Mouse (Mus musculus): ENCODE data around the gene Med28. TPM values are rescaled to one million over a fixed set of nuclear protein-coding genes. Genes with fewer than 3 reads are reported as not detected.

The Med28 gene
- polyA plus RNA-seq, 1 experiment from 2014 or later = 192 TPM

DNA sequence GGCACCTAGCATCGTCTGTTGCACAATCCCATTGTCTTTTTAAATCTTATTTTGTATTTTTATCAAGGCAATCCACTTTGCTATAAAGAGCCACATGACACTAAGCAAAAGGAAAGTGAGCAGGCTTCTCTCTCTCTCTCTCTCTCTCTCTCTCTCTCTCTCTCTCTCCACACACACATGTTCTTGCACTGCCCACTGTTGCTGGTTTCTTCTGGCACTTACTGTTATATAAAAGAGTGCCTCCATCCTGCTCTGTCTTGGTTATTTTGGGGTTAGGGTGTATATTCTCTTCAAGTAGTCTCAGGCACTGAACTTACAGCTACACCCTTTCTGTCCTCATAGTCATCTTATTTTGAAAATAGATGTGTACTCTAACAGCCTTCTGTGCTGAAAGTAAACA, 29.6 kb downstream of the Med28 start:
- H3K27ac ChIP-seq (ENCODE audit: low read depth, low read length) = no peak overlapping the region
- H3K36me3 ChIP-seq (ENCODE audit: control insufficient read depth, insufficient read depth, low read length) = no peaks in the 10 kb centered on the region
- 83% methylated on average over 1 of the region's 1 CpGs for WGBS (ENCODE audit: insufficient replicate concordance)
- no peak overlapping the region for H3K4me2 ChIP-seq
- no peaks in the 10 kb centered on the region for H3K4me1 ChIP-seq (ENCODE audit: control insufficient read depth, insufficient read depth, low read length)
- H3K4me3 ChIP-seq (ENCODE audit: low read depth, low read length) = no peak overlapping the region
- H3K9me3 ChIP-seq (replicated peaks; ENCODE audit: control insufficient read depth, low read length) = no peaks in the 10 kb centered on the region
- no peaks in the 10 kb centered on the region for H3K27me3 ChIP-seq (ENCODE audit: control insufficient read depth, insufficient read depth, low read length)
- no peak overlapping the region for H3K9ac ChIP-seq (ENCODE audit: low read depth, low read length)
- ATAC-seq (replicated peaks; ENCODE audit: insufficient number of reproducible peaks, low FRiP score, low TSS enrichment) = no peak

DNA sequence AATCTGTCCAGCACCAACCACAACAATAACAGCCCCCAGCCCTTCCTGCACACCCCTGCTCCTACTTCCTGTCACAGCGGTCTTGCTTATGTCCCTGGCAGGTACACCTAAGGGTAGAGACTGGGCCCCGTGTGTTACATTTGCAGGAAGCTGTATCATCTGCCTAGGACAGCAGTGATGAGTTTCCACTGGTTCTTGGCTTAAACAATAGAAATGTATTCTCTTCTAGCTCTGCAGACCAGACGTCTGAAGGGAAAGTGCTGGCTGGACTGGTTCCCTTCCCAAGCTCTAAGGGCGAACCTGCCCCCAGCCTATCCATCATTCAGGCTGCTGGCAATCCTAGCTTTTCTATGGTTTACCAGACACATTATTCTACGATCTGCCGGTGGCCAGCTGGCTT, 44.0 kb downstream of the Med28 start:
- Histone ChIP-seq H3K27me3 (ENCODE audit: control insufficient read depth, insufficient read depth, low read length) (no peaks in the 10 kb centered on the region), H3K36me3 (ENCODE audit: control insufficient read depth, insufficient read depth, low read length) (no peaks in the 10 kb centered on the region), H3K4me2 (no peak overlapping the region), H3K27ac (ENCODE audit: low read depth, low read length) (no peak overlapping the region), H3K9ac (ENCODE audit: low read depth, low read length) (no peak overlapping the region), H3K4me1 (ENCODE audit: control insufficient read depth, insufficient read depth, low read length) (no peaks in the 10 kb centered on the region), H3K4me3 (ENCODE audit: low read depth, low read length) (no peak overlapping the region), H3K9me3 (replicated peaks; ENCODE audit: control insufficient read depth, low read length) (no peaks in the 10 kb centered on the region)
- WGBS (ENCODE audit: insufficient replicate concordance) = 53% methylated on average over 6 of the region's 6 CpGs
- no peak for ATAC-seq (replicated peaks; ENCODE audit: insufficient number of reproducible peaks, low FRiP score, low TSS enrichment)

DNA sequence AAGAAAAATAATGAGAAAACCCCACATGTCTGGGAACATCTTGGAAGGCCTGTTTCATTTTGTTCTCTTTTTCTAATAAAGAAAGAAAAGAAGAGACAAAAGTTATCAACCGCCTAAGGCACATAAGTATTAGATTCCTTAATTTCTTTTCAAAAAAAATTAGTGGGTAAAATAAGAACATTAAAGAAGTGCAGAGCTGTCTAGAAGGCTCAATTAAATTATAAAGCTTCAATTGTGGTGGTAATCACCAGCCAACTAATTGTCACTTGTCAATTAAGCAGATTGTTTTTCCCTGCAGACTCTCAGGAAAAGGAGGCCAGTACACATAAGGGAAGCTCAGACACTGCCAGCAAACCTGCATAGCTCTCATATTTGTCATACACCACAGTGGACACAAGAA, 45.8 kb downstream of the Med28 start:
- Histone ChIP-seq H3K9ac (ENCODE audit: low read depth, low read length) (no peak overlapping the region), H3K36me3 (ENCODE audit: control insufficient read depth, insufficient read depth, low read length) (no peaks in the 10 kb centered on the region), H3K4me2 (no peak overlapping the region), H3K4me3 (ENCODE audit: low read depth, low read length) (no peak overlapping the region), H3K27ac (ENCODE audit: low read depth, low read length) (no peak overlapping the region), H3K9me3 (replicated peaks; ENCODE audit: control insufficient read depth, low read length) (no peaks in the 10 kb centered on the region), H3K4me1 (ENCODE audit: control insufficient read depth, insufficient read depth, low read length) (no peaks in the 10 kb centered on the region), H3K27me3 (ENCODE audit: control insufficient read depth, insufficient read depth, low read length) (no peaks in the 10 kb centered on the region)
- ATAC-seq (replicated peaks; ENCODE audit: insufficient number of reproducible peaks, low FRiP score, low TSS enrichment) = no peak
- WGBS (ENCODE audit: insufficient replicate concordance) = 83% methylated on average over 1 of the region's 1 CpGs

DNA sequence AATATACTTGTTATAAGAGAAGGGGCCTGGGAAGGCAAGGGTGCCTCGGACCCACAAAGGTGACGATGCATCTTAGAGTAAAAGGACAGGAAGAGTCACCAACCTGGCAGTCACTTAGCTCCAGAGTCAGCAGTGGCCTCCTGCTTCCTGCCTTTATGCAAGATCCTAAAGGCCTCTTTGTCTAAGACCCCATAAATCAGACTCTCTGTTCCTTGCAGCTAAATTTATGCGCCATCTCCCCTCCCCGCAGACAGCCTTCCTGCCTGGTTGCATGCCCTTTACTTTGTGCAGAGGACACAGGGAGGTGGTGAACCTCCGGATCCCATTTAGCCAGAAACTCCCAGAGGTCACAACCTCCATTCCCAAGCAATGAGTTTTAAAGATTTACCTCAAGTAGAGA, 52.8 kb downstream of the Med28 start:
- H3K36me3 ChIP-seq (ENCODE audit: control insufficient read depth, insufficient read depth, low read length) = no peaks in the 10 kb centered on the region
- no peaks in the 10 kb centered on the region for H3K27me3 ChIP-seq (ENCODE audit: control insufficient read depth, insufficient read depth, low read length)
- no peak overlapping the region for H3K9ac ChIP-seq (ENCODE audit: low read depth, low read length)
- H3K4me1 ChIP-seq (ENCODE audit: control insufficient read depth, insufficient read depth, low read length) = no peaks in the 10 kb centered on the region
- ATAC-seq (replicated peaks; ENCODE audit: insufficient number of reproducible peaks, low FRiP score, low TSS enrichment) = no peak
- 67% methylated on average over 5 of the region's 5 CpGs for WGBS (ENCODE audit: insufficient replicate concordance)
- H3K9me3 ChIP-seq (replicated peaks; ENCODE audit: control insufficient read depth, low read length) = no peaks in the 10 kb centered on the region
- no peak overlapping the region for H3K4me2 ChIP-seq
- H3K27ac ChIP-seq (ENCODE audit: low read depth, low read length) = no peak overlapping the region
- H3K4me3 ChIP-seq (ENCODE audit: low read depth, low read length) = no peak overlapping the region

DNA sequence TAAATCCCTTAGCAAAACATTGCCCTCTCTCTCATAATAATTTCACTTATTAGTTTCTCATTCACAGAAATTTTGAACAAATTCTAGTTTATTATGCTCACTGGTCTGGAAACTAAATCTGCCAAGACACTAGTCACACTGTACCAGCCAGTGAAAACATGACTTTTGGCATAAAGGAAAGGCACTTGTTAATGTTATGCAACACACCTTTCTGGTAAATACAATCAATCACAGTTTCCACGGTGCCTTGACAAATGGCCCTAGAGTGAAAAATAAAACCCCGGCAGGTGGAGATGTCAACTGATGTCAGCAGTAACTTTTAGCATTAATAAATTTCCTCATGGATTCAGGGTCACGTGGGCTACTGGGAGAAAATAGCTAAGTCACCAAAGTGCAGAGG, 56.7 kb downstream of the Med28 start:
- Histone ChIP-seq H3K9me3 (replicated peaks; ENCODE audit: control insufficient read depth, low read length) (no peaks in the 10 kb centered on the region), H3K36me3 (ENCODE audit: control insufficient read depth, insufficient read depth, low read length) (no peaks in the 10 kb centered on the region), H3K4me2 (no peak overlapping the region), H3K27ac (ENCODE audit: low read depth, low read length) (no peak overlapping the region), H3K27me3 (ENCODE audit: control insufficient read depth, insufficient read depth, low read length) (no peaks in the 10 kb centered on the region), H3K9ac (ENCODE audit: low read depth, low read length) (no peak overlapping the region), H3K4me3 (ENCODE audit: low read depth, low read length) (no peak overlapping the region), H3K4me1 (ENCODE audit: control insufficient read depth, insufficient read depth, low read length) (no peaks in the 10 kb centered on the region)
- no peak for ATAC-seq (replicated peaks; ENCODE audit: insufficient number of reproducible peaks, low FRiP score, low TSS enrichment)
- WGBS (ENCODE audit: insufficient replicate concordance) = 75% methylated on average over 3 of the region's 3 CpGs

DNA sequence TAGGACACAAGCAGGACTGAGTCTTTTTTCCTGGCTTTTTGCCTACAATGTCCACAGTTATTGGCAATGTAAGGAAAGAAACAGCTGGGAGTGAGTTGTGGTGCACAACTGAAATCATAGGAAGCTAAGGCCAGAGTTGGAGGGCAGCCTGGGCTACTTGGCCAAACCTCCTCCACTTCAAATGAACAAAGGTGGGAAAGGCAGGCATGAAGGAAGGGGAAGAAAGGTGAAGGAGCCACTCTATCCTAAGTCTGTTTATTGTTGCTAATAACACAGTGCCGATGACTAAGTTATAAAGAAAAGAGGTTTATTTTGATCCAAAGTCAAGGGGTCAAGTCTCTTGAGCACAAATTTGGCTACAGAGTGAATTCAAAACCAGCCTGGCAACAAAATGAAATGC, 57.3 kb downstream of the Med28 start:
- ATAC-seq (replicated peaks; ENCODE audit: insufficient number of reproducible peaks, low FRiP score, low TSS enrichment) = no peak
- no peaks in the 10 kb centered on the region for H3K36me3 ChIP-seq (ENCODE audit: control insufficient read depth, insufficient read depth, low read length)
- WGBS (ENCODE audit: insufficient replicate concordance) = 80% methylated on average over 1 of the region's 1 CpGs

More for the DNA sequence above, 57.3 kb downstream of the Med28 start:
- no peaks in the 10 kb centered on the region for H3K9me3 ChIP-seq (replicated peaks; ENCODE audit: control insufficient read depth, low read length)
- no peak overlapping the region for H3K4me2 ChIP-seq
- no peak overlapping the region for H3K9ac ChIP-seq (ENCODE audit: low read depth, low read length)
- no peak overlapping the region for H3K4me3 ChIP-seq (ENCODE audit: low read depth, low read length)
- H3K4me1 ChIP-seq (ENCODE audit: control insufficient read depth, insufficient read depth, low read length) = no peaks in the 10 kb centered on the region
- H3K27me3 ChIP-seq (ENCODE audit: control insufficient read depth, insufficient read depth, low read length) = no peaks in the 10 kb centered on the region
- no peak overlapping the region for H3K27ac ChIP-seq (ENCODE audit: low read depth, low read length)

Other genes with a start within 250 kb of the Med28 start
- 82.5 and 84.0 TPM in 2 replicates for gene Qdpr, start 70.0 kb upstream of the Med28 start, polyA plus RNA-seq (2014; fragmentation: Nextera tagmentation; extraction: Ambion mirVana)
- gene Clrn2, start 66.5 kb upstream of the Med28 start, polyA plus RNA-seq (2014; fragmentation: Nextera tagmentation; extraction: Ambion mirVana) = not detected in 2 replicates
- 83.1 and 83.8 TPM in 2 replicates for gene Lap3, start 26.9 kb upstream of the Med28 start, polyA plus RNA-seq (2014; fragmentation: Nextera tagmentation; extraction: Ambion mirVana)
- gene Fam184b, start 119.4 kb downstream of the Med28 start, polyA plus RNA-seq (2014; fragmentation: Nextera tagmentation; extraction: Ambion mirVana) = 0.06 and 0.39 TPM in 2 replicates
- gene Ncapg, start 149.7 kb downstream of the Med28 start, polyA plus RNA-seq (2014; fragmentation: Nextera tagmentation; extraction: Ambion mirVana) = 39.6 and 43.1 TPM in 2 replicates